Mouse (Mus musculus): ENCODE measurements around the gene Gm49342. TPM values are rescaled to one million over a fixed set of nuclear protein-coding genes. Genes with fewer than 3 reads are reported as not detected.
"Not testable (repeated sequence)": the region's sequence is repeated elsewhere in the genome, so short reads cannot be mapped to it uniquely, and the experiment has no call there.

Gene Gm49342
- polyA plus RNA-seq, 1 experiment from 2014 or later, result not detected

- H3K9ac ChIP-seq (ENCODE audit: low read depth, low read length), result no peak overlapping the region
- no peaks in the 10 kb centered on the region; the same call in 1 of the 2 replicates for H3K4me1 ChIP-seq (ENCODE audit: control insufficient read depth, insufficient read depth, low read length)
- H3K27ac ChIP-seq (replicated peaks; ENCODE audit: low read depth, low read length), result no peak overlapping the region
- DNase-seq (ENCODE audit: low spot score) (peak; percentile 35), ATAC-seq (ENCODE audit: low read depth) (no peak)
- 28% methylated on average over 12 of the region's 12 CpGs for WGBS
- H3K9me3 ChIP-seq (ENCODE audit: control insufficient read depth, low read length), result no peaks in the 10 kb centered on the region
- H3K4me3 ChIP-seq (ENCODE audit: low read depth, low read length), result no peak overlapping the region
- H3K36me3 ChIP-seq (ENCODE audit: control insufficient read depth, insufficient read depth, low read length), result no peaks in the 10 kb centered on the region
- H3K4me2 ChIP-seq (ENCODE audit: low read depth, low read length), result peak overlapping the region; percentile 3; the same call in 1 of the 2 replicates
- no peaks in the 10 kb centered on the region for H3K27me3 ChIP-seq (replicated peaks; ENCODE audit: control insufficient read depth, insufficient read depth, low read length)
These were observed 25.5 kb downstream of the Gm49342 start for GRCm38 (mm10) chr14:50969558-50970544.

- Histone ChIP-seq H3K4me2 (ENCODE audit: low read depth, low read length) (no peak overlapping the region), H3K36me3 (ENCODE audit: control insufficient read depth, insufficient read depth, low read length) (no peaks in the 10 kb centered on the region), H3K27ac (replicated peaks; ENCODE audit: low read depth, low read length) (no peak overlapping the region), H3K9ac (ENCODE audit: low read depth, low read length) (no peak overlapping the region), H3K4me1 (ENCODE audit: control insufficient read depth, insufficient read depth, low read length) (no peaks in the 10 kb centered on the region; the same call in 1 of the 2 replicates), H3K4me3 (ENCODE audit: low read depth, low read length) (no peak overlapping the region), H3K27me3 (replicated peaks; ENCODE audit: control insufficient read depth, insufficient read depth, low read length) (no peaks in the 10 kb centered on the region), H3K9me3 (ENCODE audit: control insufficient read depth, low read length) (no peaks in the 10 kb centered on the region)
- no peak for ATAC-seq (ENCODE audit: low read depth)
- DNase-seq (ENCODE audit: low spot score), result no peak
- WGBS, result 63% methylated on average over 1 of the region's 1 CpGs
These were observed 26.5 kb downstream of the Gm49342 start for GRCm38 (mm10) chr14:50970822-50971221.

GRCm38 (mm10) chr14:50973054-50973453 is 28.7 kb downstream of the Gm49342 start:
- H3K27me3 ChIP-seq (replicated peaks; ENCODE audit: control insufficient read depth, insufficient read depth, low read length); H3K36me3 ChIP-seq (ENCODE audit: control insufficient read depth, insufficient read depth, low read length); H3K4me3 ChIP-seq (ENCODE audit: low read depth, low read length); DNase-seq (ENCODE audit: low spot score); ATAC-seq (ENCODE audit: low read depth); H3K9ac ChIP-seq (ENCODE audit: low read depth, low read length); H3K4me2 ChIP-seq (ENCODE audit: low read depth, low read length); H3K9me3 ChIP-seq (ENCODE audit: control insufficient read depth, low read length); H3K27ac ChIP-seq (replicated peaks; ENCODE audit: low read depth, low read length); H3K4me1 ChIP-seq (ENCODE audit: control insufficient read depth, insufficient read depth, low read length): not testable (repeated sequence)
- 89% methylated on average over 4 of the region's 5 CpGs for WGBS

- no peak overlapping the region for H3K9ac ChIP-seq (ENCODE audit: low read depth, low read length)
- H3K9me3 ChIP-seq (ENCODE audit: control insufficient read depth, low read length), result no peaks in the 10 kb centered on the region
- H3K4me2 ChIP-seq (ENCODE audit: low read depth, low read length), result no peak overlapping the region
- no peaks in the 10 kb centered on the region for H3K36me3 ChIP-seq (ENCODE audit: control insufficient read depth, insufficient read depth, low read length)
- no peaks in the 10 kb centered on the region for H3K27me3 ChIP-seq (replicated peaks; ENCODE audit: control insufficient read depth, insufficient read depth, low read length)
- no peak overlapping the region for H3K27ac ChIP-seq (replicated peaks; ENCODE audit: low read depth, low read length)
- WGBS, result 45% methylated on average over 4 of the region's 4 CpGs
- DNase-seq (ENCODE audit: low spot score), result peak; percentile 39
- H3K4me1 ChIP-seq (ENCODE audit: control insufficient read depth, insufficient read depth, low read length), result no peaks in the 10 kb centered on the region; the same call in 1 of the 2 replicates
- no peak for ATAC-seq (ENCODE audit: low read depth)
- no peak overlapping the region for H3K4me3 ChIP-seq (ENCODE audit: low read depth, low read length)
These were observed 29.4 kb downstream of the Gm49342 start for GRCm38 (mm10) chr14:50973700-50974099.

GRCm38 (mm10) chr14:50975001-50975400 is 30.7 kb downstream of the Gm49342 start:
- H3K4me1 ChIP-seq (ENCODE audit: control insufficient read depth, insufficient read depth, low read length), result no peaks in the 10 kb centered on the region; the same call in 1 of the 2 replicates
- H3K9me3 ChIP-seq (ENCODE audit: control insufficient read depth, low read length), result no peaks in the 10 kb centered on the region
- H3K4me3 ChIP-seq (ENCODE audit: low read depth, low read length), result no peak overlapping the region
- H3K36me3 ChIP-seq (ENCODE audit: control insufficient read depth, insufficient read depth, low read length), result no peaks in the 10 kb centered on the region
- 59% methylated on average over 5 of the region's 5 CpGs for WGBS
- no peak overlapping the region for H3K27ac ChIP-seq (replicated peaks; ENCODE audit: low read depth, low read length)
- DNase-seq (ENCODE audit: low spot score) (no peak), ATAC-seq (ENCODE audit: low read depth) (no peak)
- H3K9ac ChIP-seq (ENCODE audit: low read depth, low read length), result no peak overlapping the region
- no peaks in the 10 kb centered on the region for H3K27me3 ChIP-seq (replicated peaks; ENCODE audit: control insufficient read depth, insufficient read depth, low read length)
- no peak overlapping the region for H3K4me2 ChIP-seq (ENCODE audit: low read depth, low read length)

- DNase-seq (ENCODE audit: low spot score) (peak; percentile 67), ATAC-seq (ENCODE audit: low read depth) (no peak)
- H3K9ac ChIP-seq (ENCODE audit: low read depth, low read length), result 0 out of 2 replicates have a peak overlapping the region, but pooled peaks have one; percentile 34
- no peak overlapping the region for H3K27ac ChIP-seq (replicated peaks; ENCODE audit: low read depth, low read length)
- 14% methylated on average over 9 of the region's 9 CpGs for WGBS
- peak overlapping the region; percentile 6; the same call in 1 of the 2 replicates for H3K4me3 ChIP-seq (ENCODE audit: low read depth, low read length)
- peak overlapping the region; percentile 35 for H3K4me2 ChIP-seq (ENCODE audit: low read depth, low read length)
- H3K4me1 ChIP-seq (ENCODE audit: control insufficient read depth, insufficient read depth, low read length), result no peaks in the 10 kb centered on the region
- no peaks in the 10 kb centered on the region for H3K36me3 ChIP-seq (ENCODE audit: control insufficient read depth, insufficient read depth, low read length)
- no peaks in the 10 kb centered on the region for H3K9me3 ChIP-seq (ENCODE audit: control insufficient read depth, low read length)
- no peaks in the 10 kb centered on the region for H3K27me3 ChIP-seq (replicated peaks; ENCODE audit: control insufficient read depth, insufficient read depth, low read length)
These were observed 32.4 kb downstream of the Gm49342 start for GRCm38 (mm10) chr14:50976674-50977073.

GRCm38 (mm10) chr14:50978451-50978850 is 34.1 kb downstream of the Gm49342 start:
- not testable (repeated sequence) for H3K27me3 ChIP-seq (replicated peaks; ENCODE audit: control insufficient read depth, insufficient read depth, low read length); H3K4me1 ChIP-seq (ENCODE audit: control insufficient read depth, insufficient read depth, low read length); H3K4me2 ChIP-seq (ENCODE audit: low read depth, low read length); H3K4me3 ChIP-seq (ENCODE audit: low read depth, low read length); H3K9ac ChIP-seq (ENCODE audit: low read depth, low read length); H3K9me3 ChIP-seq (ENCODE audit: control insufficient read depth, low read length); ATAC-seq (ENCODE audit: low read depth); DNase-seq (ENCODE audit: low spot score); H3K27ac ChIP-seq (replicated peaks; ENCODE audit: low read depth, low read length); H3K36me3 ChIP-seq (ENCODE audit: control insufficient read depth, insufficient read depth, low read length)
- 91% methylated on average over 6 of the region's 6 CpGs for WGBS

GRCm38 (mm10) chr14:50979631-50980030 is 35.3 kb downstream of the Gm49342 start:
- H3K27me3 ChIP-seq (replicated peaks; ENCODE audit: control insufficient read depth, insufficient read depth, low read length), result no peaks in the 10 kb centered on the region
- ATAC-seq (ENCODE audit: low read depth), result no peak
- no peaks in the 10 kb centered on the region for H3K4me1 ChIP-seq (ENCODE audit: control insufficient read depth, insufficient read depth, low read length)

More at GRCm38 (mm10) chr14:50979631-50980030, 35.3 kb downstream of the Gm49342 start:
- Histone ChIP-seq H3K4me3 (ENCODE audit: low read depth, low read length) (no peak overlapping the region), H3K36me3 (ENCODE audit: control insufficient read depth, insufficient read depth, low read length) (no peaks in the 10 kb centered on the region), H3K9me3 (ENCODE audit: control insufficient read depth, low read length) (no peaks in the 10 kb centered on the region), H3K9ac (ENCODE audit: low read depth, low read length) (no peak overlapping the region), H3K4me2 (ENCODE audit: low read depth, low read length) (no peak overlapping the region), H3K27ac (replicated peaks; ENCODE audit: low read depth, low read length) (no peak overlapping the region)
- DNase-seq (ENCODE audit: low spot score), result no peak

Data from embryonic facial prominence, embryonic 14.5 days (tissue).